Mouse (Mus musculus) gastrocnemius, postnatal 14 days (tissue): ENCODE results near the gene Hsdl1. TPM values are rescaled to one million over a fixed set of nuclear protein-coding genes. Genes with fewer than 3 reads are reported as not detected.

Source experiments
- DNase-seq: peaks from one replicate; pipeline ENCODE4 v3.0.0; 2021; ENCODE audit warnings: mixed read lengths
- intact Hi-C: fragments of 180-260 bp; cut with DNase I; formaldehyde crosslinking; loops from one replicate; pipeline ENCODE4 v1.15.1; 2025; ENCODE audit warnings: low total_unique reads
- total RNA-seq, 2 experiments: library from RNA; stranded (reverse); gene quantifications; 2 replicates each; pipeline ENCODE4 v1.2.3; 2021

Gene Hsdl1
- total RNA-seq, 2 experiments from 2014 or later, result 12.6 to 13.7 TPM

GRCm38 (mm10) chr8:119588321-119588720 lies 13.3 kb upstream of the Hsdl1 start:
- intact Hi-C loops, result no loop called here
- DNase-seq, result no peak

GRCm38 (mm10) chr8:119585901-119586300 lies 10.9 kb upstream of the Hsdl1 start:
- intact Hi-C loops, result no loop called here
- DNase-seq, result no peak

GRCm38 (mm10) chr8:119580441-119581161 lies 5.6 kb upstream of the Hsdl1 start:
- DNase-seq, result no peak
- intact Hi-C loops, result no loop called here

GRCm38 (mm10) chr8:119579096-119579495 lies 4.1 kb upstream of the Hsdl1 start:
- DNase-seq, result no peak
- intact Hi-C loops, result no loop called here

GRCm38 (mm10) chr8:119575366-119575726 lies 363 bp upstream of the Hsdl1 start:
- DNase-seq, result no peak
- intact Hi-C loops, result no loop called here

- intact Hi-C loops, result no loop called here
- no peak for DNase-seq
Measured at GRCm38 (mm10) chr8:119572411-119572810, 2.6 kb downstream of the Hsdl1 start.

GRCm38 (mm10) chr8:119571135-119571534 lies 3.8 kb downstream of the Hsdl1 start:
- DNase-seq, result no peak
- intact Hi-C loops, result no loop called here

GRCm38 (mm10) chr8:119569881-119570280 lies 5.1 kb downstream of the Hsdl1 start:
- intact Hi-C loops, result no loop called here

GRCm38 (mm10) chr8:119568951-119569350 lies 6.0 kb downstream of the Hsdl1 start:
- intact Hi-C loops, result no loop called here
- DNase-seq, result no peak

More at GRCm38 (mm10) chr8:119569881-119570280, 5.1 kb downstream of the Hsdl1 start:
- no peak for DNase-seq

GRCm38 (mm10) chr8:119568251-119568650 lies 6.7 kb downstream of the Hsdl1 start:
- no peak for DNase-seq
- intact Hi-C loops, result no loop called here

GRCm38 (mm10) chr8:119566367-119566766 lies 8.6 kb downstream of the Hsdl1 start:
- DNase-seq, result no peak
- intact Hi-C loops, result no loop called here

GRCm38 (mm10) chr8:119563849-119564251 lies 11.1 kb downstream of the Hsdl1 start:
- DNase-seq, result no peak
- intact Hi-C loops, result no loop called here

GRCm38 (mm10) chr8:119559402-119559720 lies 15.6 kb downstream of the Hsdl1 start:
- intact Hi-C loops, result no loop called here

GRCm38 (mm10) chr8:119558603-119559401 lies 16.2 kb downstream of the Hsdl1 start, which contains the start of gene Mbtps1:
Gene Mbtps1 (minus strand): TSS chr8:119558735.
- peak; percentile 98 for DNase-seq
- intact Hi-C loops, result no loop called here

More at GRCm38 (mm10) chr8:119559402-119559720, 15.6 kb downstream of the Hsdl1 start:
- no peak for DNase-seq

GRCm38 (mm10) chr8:119557821-119558602 lies 17.0 kb downstream of the Hsdl1 start:
- DNase-seq, result peak; percentile 82
- intact Hi-C loops, result no loop called here

GRCm38 (mm10) chr8:119557132-119557531 lies 17.9 kb downstream of the Hsdl1 start:
- DNase-seq, result no peak
- intact Hi-C loops, result no loop called here

- no peak for DNase-seq
- intact Hi-C loops, result no loop called here
Measured at GRCm38 (mm10) chr8:119555861-119556260, 19.1 kb downstream of the Hsdl1 start.

GRCm38 (mm10) chr8:119552967-119553366 lies 22.0 kb downstream of the Hsdl1 start:
- no peak for DNase-seq
- intact Hi-C loops, result no loop called here

GRCm38 (mm10) chr8:119548560-119549113 lies 26.3 kb downstream of the Hsdl1 start:
- intact Hi-C loops, result no loop called here
- DNase-seq, result no peak
